Mouse (Mus musculus) thymus, postnatal 10 days (tissue): ENCODE results near the gene Spef2.
"Not testable (repeated sequence)": the region's sequence is repeated elsewhere in the genome, so short reads cannot be mapped to it uniquely, and the experiment has no call there.

Experiments used
- DNase-seq, 2 experiments: peaks; one replicate each; pipeline ENCODE4 v3.0.0; 2021; ENCODE audit warnings: low spot score in 2 of 2

Gene Spef2

GRCm38 (mm10) chr15:9677343-9678036 lies 71.2 kb downstream of the Spef2 start:
- DNase-seq, result no peak

- DNase-seq, result no peak
Observed at GRCm38 (mm10) chr15:9668575-9668974, 80.1 kb downstream of the Spef2 start.

- DNase-seq, result not testable (repeated sequence)
Observed at GRCm38 (mm10) chr15:9664948-9665347, 83.7 kb downstream of the Spef2 start.

GRCm38 (mm10) chr15:9661215-9661614 lies 87.5 kb downstream of the Spef2 start:
- DNase-seq, result no peak

GRCm38 (mm10) chr15:9634471-9634870 lies 114.2 kb downstream of the Spef2 start:
- DNase-seq, result no peak

GRCm38 (mm10) chr15:9631657-9632056 lies 117.0 kb downstream of the Spef2 start:
- DNase-seq, result no peak

- no peak for DNase-seq
Observed at GRCm38 (mm10) chr15:9629660-9630059, 119.0 kb downstream of the Spef2 start.

- DNase-seq, result no peak
Observed at GRCm38 (mm10) chr15:9624619-9625018, 124.0 kb downstream of the Spef2 start.

- no peak for DNase-seq
Observed at GRCm38 (mm10) chr15:9608177-9608576, 140.5 kb downstream of the Spef2 start.

- DNase-seq, result no peak
Observed at GRCm38 (mm10) chr15:9600088-9600455, 148.6 kb downstream of the Spef2 start.

- DNase-seq, result no peak
Observed at GRCm38 (mm10) chr15:9599382-9600087, 149.1 kb downstream of the Spef2 start.

GRCm38 (mm10) chr15:9596298-9597060 lies 152.2 kb downstream of the Spef2 start:
- no peak for DNase-seq

- DNase-seq, result no peak
Observed at GRCm38 (mm10) chr15:9589939-9590338, 158.7 kb downstream of the Spef2 start.

- DNase-seq, result no peak
Observed at GRCm38 (mm10) chr15:9580470-9581280, 168.0 kb downstream of the Spef2 start.

- no peak for DNase-seq
Observed at GRCm38 (mm10) chr15:9577303-9577702, 171.4 kb downstream of the Spef2 start.

GRCm38 (mm10) chr15:9574796-9575195 lies 173.9 kb downstream of the Spef2 start:
- DNase-seq, result peak; percentile 42

GRCm38 (mm10) chr15:9573361-9573760 lies 175.3 kb downstream of the Spef2 start:
- no peak for DNase-seq

GRCm38 (mm10) chr15:9572664-9573063 lies 176.0 kb downstream of the Spef2 start:
- no peak for DNase-seq

GRCm38 (mm10) chr15:9571896-9572295 lies 176.8 kb downstream of the Spef2 start:
- no peak for DNase-seq

GRCm38 (mm10) chr15:9567316-9567715 lies 181.4 kb downstream of the Spef2 start:
- DNase-seq, result no peak

GRCm38 (mm10) chr15:9565396-9565795 lies 183.3 kb downstream of the Spef2 start:
- DNase-seq, result no peak

- no peak for DNase-seq
Observed at GRCm38 (mm10) chr15:9564156-9564555, 184.5 kb downstream of the Spef2 start.
